Mouse (Mus musculus) urinary bladder, adult 2 months (tissue): Measurements from ENCODE around the gene Dbh. TPM values are rescaled to one million over a fixed set of nuclear protein-coding genes. Genes with fewer than 3 reads are reported as not detected.

ENCODE experiments used
- DNase-seq: peaks from one replicate; pipeline ENCODE4 v3.0.0; 2022; ENCODE audit warnings: low spot score
- polyA plus RNA-seq: library from polyadenylated mRNA; depleted of rRNA; stranded (reverse); fragments of >200 nt; gene quantifications from 2 replicates; pipeline ENCODE4 v1.2.3, GENCODE M21; 2012; rRNA removed

The Dbh gene
- 0.38 and 0.44 TPM in 2 replicates for polyA plus RNA-seq

DNA sequence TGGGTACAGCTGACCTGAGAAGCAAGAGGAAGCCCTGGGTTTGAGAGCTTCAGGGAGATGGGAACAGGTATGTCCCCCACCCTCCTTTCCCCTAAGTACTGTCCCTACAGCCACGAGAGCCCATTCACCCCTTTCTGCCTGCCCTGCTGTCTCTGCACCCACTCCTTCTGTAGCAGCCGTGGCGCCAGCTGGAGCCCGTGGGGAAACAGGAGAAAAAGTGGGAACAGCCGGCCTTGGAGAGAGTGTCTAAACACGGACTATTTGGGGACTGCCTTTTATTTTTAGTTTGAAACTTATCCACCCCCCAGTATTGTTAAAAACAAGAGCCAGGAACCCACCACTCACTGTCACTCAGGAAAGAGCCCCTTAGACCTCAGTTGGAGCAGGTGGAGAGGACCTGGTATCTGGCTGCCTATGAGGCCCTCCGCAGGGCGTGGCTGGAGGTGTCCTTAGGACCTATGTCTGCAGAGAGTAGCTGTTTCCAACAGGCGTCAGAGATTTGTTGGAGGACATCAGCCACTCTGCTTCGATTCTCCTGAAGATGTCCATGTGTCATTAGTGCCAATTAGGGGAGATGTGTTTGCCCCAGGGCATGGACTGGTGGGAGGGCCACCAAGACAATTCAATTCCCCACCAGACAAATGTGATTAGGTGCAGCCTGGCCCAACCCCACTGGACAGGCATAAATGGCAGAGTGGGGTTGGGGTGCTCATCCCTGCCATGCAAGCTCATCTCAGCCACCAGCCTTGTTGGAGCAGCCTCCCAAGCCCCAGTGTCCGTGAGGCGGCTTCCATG lies at the start of gene Dbh:
Dbh (plus strand) TSS at position 438 of the 795 bp plus-strand sequence.
- no peak for DNase-seq

DNA sequence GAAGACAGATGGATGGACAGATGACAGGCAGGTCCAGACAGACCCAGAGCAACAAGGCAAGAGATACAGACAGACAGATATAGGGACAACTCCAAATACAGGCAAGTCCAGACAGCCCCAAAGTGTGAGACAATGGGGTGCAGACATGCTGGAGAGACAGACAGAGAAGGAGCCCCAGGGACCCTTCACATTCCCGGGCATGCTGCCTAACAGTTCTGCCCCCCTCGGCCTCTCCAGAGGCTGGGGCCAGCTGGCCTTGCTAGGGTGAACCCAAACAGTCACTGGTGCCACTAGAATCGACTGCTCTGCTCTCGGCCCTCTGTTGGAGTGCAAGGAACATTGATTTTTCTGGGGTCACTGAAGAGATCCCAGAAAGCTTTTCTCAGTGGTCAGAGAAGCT lies 46.6 kb upstream of the Dbh start:
- DNase-seq = no peak

DNA sequence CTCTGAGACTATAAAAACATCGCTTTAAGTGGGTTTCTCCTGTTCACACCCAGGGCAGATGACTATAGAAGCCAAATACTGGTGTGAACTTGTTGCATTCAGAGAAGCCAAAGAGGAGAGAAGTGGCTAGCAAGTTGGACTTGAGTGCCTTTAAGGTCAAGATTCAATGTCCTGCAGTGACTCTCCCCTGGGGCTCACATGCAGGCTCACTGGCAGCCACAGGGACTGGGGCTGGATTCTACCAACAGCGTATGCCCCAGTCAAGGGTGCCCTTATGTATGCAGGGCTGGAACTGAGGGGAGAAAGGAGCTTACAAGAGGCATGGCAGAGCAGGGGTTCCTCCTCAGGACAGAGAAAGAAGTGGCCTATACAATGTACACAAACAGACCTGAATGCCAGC lies 45.3 kb upstream of the Dbh start:
- DNase-seq = no peak

DNA sequence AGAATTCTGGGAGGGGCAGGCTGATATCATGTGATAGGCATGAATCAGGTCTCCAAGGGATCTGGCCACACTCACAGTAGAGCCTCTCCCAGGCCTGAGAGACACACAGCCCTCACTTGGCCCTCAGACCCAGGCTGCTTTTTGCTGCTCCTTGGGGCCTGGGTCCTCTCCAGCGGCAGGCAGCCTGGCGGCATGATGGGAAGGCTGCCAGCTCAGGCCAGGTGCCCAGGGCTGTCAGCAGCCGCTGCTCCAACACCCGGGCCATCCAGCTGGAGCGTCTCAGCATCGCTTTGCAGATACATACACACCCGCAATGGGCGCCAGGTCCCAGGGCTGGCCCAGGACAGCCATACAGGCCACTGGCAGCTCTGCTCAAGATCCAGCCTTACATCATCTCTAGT lies 44.8 kb upstream of the Dbh start:
- DNase-seq = no peak

DNA sequence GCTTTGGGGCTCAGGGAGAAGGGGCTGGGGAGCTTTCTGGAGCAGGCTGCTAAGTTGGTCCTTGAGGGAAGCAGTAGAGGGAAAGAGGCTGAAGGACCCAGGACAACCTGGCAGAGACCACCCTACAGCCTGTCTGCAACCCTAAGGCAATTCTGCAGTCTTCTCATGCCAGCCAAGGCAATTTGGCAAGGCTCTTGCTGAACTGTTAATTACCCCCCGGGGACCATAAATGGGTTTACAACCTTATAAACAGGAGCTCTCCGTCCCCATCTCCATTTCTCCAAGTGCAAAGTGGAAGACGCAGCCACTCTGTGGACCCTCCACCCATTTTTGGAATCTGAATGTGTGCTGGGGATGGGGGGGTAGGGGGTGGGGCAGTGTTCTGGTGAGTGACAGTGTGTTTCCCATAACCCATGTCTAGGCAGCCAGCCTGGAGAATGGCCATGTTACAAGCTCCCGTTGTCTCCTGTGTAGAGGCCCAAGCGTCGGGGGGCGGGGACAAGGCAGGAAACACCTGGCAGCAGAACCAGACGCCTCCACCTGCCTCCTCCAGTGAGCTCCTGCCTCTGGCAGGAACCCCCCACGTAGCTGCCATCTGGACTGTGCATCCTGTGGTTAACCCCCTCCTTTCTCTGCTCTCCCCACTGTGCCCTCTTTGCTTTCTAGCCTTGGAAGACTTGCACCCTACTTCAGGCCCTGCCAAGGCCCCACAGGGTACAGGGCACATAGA lies 43.2 kb upstream of the Dbh start:
- DNase-seq = no peak

DNA sequence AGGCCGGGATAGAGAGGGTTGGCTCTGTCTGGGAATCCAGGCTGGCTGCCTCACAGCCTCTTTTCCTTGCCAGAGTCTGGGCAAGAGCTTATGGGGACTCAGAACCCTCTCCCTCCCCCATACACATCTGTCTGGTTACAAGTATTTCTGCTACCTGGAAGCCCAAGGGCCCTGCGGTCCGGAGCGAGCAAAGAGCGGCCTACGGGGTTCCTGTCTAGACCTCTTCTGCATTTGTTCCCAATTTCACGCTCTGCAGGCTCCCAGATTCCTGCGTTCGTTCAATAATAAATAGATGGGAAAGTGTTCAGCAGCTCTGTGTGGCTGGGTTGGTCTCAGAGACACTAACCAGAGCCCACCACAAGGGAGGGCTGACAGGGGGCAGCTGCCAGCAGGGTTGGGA lies 42.5 kb upstream of the Dbh start:
- no peak for DNase-seq

DNA sequence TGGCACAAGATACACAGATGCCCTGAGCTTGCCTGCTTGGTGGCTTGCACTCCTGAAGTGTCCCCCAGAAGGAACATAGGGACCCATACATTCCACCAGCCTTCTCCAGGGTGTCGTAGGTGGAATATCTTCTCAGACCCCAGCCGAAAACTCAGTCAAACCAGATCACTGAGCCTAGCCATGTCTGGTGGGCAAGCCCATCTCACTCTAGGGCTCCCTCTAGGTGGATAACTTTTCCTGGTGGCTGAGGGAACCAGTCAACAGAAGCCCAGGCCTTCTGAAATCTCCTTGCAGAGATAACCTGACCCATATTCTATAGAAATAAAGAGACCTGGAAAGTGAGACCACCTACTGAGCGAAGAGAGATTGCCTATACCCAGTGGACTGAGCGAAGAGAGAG lies 41.9 kb upstream of the Dbh start:
- no peak for DNase-seq

DNA sequence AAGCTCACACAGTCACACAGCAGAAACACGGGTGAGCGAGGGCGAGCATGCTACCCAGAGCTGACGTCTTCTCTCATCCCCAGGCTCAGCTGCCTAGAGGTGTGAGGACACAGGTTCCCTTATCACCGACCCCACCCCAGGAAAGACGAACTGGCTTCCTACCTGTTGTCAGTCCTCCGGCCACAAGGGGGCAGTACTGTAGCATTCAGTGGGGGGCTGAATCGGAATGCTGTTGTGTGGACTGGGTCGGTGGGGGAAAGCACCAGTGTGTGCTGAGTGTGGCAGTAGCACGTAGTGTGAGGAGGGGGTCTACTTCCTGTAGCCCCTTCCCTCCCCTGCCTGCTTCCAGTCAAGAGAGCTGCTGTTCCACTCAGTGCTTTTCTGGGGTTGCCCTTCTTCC lies 39.1 kb upstream of the Dbh start:
- peak; percentile 54 for DNase-seq

DNA sequence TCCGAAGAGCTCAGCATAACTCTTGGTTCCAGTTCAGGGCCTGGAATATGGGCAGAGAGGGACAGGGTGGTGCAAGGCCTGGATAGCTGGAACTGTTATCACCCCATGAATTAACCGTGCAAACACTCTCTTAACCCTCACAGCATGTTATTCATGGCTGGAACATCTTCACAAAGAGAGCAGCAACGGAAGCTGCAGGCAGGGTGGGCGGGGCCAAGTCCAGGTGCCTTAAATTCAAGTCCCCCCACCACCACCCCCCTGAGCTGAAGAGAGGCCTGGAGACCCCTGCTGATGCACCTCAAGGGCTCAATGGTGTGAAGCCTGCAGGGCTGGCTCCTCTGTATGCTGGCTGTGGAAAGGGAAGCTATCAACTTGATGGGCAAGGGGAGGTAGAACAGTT lies 38.5 kb upstream of the Dbh start:
- DNase-seq = no peak

DNA sequence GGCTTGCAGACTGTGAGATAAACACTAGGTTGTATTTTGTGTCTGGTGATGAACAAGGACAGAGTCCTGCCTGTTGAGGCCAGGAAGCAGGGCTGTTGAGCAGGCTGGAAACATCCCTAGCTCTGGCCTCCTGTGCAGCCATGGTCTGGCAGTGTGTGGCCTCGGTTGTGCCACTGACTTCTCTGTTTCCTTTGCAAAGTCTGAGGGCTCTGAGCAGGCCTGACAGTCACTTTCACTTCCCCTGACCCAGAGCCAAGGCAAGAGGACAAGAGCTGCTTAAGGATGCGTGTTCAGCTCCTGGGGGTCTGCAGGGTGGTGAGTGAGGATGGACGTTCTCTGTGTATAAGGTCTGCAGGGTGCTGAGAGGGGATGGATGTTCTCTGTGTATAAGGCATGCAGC lies 36.0 kb upstream of the Dbh start:
- no peak for DNase-seq

DNA sequence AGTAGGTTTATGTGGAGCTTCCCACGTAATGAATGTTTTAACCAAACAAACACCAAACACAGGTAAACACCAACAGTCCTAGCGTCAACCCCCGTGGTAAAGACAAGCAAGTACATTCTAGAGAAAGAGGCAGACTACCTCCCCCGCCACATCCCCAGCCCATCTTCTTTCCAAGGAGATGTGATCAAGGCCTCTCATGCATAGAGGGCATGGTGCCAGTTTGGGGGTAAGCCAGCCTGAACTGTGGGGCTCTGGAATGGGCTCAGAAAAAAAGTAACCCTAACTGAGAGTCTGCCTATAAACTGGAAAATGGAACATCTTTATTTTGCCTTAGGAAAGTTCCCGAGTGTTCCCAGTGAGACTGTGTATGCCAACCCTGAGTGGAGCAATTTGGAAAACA lies 29.1 kb upstream of the Dbh start:
- no peak for DNase-seq

DNA sequence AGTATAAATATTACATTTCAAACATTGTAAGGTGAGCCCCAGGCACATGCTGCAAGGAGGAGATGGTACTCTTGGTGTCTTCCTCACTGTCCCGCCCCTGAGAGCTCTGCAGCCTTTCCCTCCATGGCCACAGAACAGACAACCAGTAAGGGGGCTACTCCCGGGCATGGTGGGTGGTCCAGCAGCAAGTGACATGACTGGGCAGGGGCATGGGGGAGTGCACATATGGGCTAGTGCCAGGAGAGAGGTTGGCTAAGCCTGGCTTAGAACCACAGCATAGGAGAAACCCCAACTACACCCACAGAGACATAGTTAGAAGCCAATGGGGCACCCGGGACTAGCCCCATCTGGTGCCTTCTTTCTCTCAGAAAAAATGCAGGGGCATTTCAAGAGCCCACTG lies 28.7 kb upstream of the Dbh start:
- DNase-seq = no peak

DNA sequence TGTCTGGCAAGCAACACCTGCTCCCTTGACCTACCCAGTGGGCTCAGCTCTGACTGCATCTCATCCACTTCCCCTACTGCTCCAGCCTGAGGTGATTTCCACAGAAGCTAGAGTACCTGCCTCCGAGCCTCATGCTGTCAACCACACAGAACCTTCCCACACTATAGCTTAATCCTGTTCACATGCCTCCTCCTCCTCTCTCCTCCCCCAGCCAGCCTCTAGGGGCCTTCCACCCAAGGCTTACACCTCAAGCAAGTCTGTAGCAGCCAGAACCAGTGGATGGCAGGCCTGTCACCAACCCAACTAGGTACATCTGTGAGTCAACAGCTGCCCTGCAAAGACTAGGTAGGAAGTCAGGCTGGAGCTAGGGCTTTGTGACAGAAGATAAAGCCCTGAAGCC lies 28.2 kb upstream of the Dbh start:
- no peak for DNase-seq

DNA sequence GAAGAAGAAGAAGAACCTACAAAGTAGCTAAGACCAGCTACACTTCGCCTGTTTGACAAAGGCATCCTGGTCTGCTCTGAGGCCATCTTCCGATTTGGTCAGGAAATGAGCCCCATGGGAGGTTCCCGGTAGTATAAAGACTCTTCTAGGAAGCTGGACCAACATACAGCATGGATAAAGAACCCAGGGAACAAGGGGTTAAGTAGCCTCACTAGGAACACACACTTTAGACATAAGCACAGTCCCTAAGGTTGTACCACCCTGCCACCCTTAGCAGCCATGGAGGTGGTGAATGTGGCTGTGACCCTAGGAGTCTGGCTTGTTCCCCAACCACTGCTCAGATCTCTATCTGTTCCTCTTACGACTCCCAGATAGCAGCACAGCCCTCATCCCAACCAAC lies 26.7 kb upstream of the Dbh start:
- no peak for DNase-seq

DNA sequence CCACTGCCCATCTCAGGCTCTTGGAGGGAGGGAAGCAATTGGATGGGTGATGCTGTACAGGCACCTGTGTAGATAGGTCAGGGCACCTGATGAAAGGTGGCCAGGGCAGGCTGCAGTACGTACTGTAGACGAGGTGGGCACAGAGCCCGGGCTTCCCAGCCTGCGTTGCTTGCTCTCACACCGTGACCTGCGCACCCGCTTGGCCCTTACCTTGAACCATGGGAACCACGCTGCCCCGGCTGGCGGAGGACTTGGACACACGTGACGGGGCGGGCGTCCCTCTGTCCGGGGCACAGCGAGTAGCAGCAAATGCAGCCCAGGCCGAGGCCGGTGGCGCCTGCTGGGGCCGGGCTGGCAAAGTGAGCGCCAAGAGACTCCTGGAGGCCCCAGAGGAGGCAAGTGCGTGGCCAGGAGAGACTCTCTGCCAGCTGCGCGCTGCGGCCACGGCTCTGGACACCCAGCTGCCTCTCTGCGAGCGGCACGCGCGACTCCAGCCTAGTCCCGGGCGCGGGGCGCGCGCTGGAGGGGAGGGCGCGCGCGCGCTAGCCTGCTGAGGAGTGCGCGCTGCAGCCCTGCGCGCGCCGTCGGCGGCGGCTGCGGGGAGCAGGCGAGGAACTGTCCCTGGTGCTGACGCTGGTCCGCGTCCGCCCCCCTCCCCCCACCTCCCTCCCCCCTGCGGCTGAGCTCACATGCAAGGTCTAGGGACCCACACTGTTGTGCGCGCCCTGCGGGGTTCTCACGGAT lies 22.9 kb upstream of the Dbh start, which contains the start of gene Fam163b:
Fam163b (minus strand) TSS at position 542 of the 744 bp plus-strand sequence.
- no peak for DNase-seq

DNA sequence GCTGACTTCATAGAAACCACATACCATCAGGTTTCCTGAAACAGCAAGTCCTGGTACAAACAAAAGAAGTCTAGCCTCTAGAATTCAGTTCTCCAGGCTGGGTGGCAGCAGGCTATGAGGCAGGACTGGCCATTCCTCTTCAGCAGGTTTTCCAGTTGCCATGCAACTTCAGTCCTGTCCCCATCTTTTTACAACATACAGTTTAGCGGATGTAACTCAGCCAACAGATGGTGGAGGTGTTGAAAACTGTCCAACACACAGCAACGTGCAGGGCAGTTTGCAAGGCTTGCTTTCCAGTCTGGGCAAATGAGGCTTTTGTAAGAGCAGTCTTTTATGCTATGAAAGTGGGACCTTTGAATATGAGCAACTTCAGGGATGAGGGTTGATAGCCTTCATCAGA lies 20.1 kb upstream of the Dbh start:
- no peak for DNase-seq

DNA sequence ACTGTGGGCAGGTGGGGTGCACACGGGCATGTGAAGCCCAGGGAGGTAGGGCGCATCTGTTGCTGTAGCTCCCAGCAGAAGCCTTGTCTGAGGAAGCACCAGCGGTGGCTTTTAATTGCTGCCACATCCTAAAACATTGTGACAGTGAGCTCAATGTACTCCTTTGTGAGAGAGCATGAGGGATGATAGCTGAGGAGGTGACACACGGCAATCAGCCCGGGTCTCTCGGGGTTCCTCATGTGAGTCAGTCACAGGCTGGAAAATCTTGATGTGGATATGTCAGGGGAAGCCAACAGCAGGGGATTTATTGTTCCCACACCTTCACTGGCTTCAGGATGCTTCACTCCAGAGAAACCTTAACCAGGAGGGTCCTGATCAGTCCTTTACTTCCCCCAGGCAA lies 18.2 kb upstream of the Dbh start:
- DNase-seq = no peak

DNA sequence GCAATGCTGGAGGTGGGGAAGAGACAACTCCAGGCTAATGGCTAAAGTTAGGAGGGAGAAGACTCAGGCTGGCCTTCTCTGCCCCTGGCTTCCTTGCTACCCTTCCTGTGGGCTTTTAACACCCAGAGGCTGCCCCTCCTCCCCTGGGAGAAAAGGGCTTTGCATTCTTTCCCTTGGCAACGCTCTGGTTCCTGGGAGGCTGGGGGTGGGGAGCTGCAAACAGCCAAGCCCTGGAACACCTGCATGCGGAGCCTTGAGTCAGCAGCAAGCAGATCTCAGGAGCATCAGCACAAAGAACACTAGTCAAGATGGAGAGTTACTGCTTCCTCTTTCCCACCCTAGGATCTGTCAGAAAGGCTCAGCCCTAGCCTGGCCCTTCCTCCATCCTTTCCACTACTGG lies 15.6 kb upstream of the Dbh start:
- no peak for DNase-seq

DNA sequence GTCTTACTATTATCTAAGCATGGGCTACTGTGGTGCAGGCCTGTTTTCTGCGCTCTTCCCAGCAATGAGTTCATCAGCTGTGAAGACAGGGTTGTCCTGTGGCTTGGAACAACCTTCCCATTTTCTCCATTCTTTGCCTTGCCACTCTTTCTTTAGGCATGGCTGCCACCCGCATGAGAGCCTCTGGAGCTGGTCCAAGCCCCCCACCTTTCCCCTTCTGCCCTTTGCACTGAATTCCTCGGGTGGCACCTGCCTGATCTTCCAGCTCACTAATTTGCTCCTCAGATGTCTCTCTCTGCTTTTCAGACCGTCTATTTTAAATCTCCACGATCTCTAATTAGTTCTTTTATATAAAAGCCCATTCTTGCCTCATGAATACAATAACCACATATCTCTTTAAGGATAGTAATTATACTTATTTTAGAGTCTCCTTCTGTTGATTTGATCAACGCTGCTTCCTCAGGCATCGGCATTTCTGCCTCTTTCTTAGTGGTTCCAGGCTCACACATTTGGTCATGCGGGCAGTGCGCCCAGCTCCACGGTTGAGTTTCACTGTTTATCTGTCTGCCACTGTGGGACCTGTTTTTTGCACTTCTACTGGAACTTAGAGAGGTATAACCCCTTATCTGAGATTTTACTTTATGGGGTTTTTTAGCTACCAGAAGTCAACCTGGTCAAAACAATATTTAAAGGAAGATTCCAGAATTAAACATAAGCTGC lies 10.4 kb upstream of the Dbh start:
- no peak for DNase-seq

DNA sequence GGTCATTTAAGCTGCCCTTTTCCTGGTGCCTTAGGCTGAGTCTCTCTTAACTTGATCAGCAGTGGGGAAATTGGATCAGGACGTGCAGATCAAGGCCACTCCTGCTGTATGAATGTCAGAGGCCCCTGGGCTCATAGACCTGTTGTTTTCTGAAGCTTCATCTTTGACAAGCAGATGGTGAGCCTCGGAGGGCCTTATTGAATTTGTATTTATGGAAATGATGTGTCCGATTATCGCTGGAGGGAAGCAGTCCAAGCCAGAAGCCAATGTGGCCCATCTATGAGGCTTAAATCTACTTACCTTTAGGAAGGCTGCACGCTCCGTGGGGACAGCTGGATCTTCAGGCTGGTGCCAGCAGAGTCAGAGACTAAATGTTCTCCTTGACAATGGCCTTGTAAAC lies 8.4 kb upstream of the Dbh start:
- no peak for DNase-seq

DNA sequence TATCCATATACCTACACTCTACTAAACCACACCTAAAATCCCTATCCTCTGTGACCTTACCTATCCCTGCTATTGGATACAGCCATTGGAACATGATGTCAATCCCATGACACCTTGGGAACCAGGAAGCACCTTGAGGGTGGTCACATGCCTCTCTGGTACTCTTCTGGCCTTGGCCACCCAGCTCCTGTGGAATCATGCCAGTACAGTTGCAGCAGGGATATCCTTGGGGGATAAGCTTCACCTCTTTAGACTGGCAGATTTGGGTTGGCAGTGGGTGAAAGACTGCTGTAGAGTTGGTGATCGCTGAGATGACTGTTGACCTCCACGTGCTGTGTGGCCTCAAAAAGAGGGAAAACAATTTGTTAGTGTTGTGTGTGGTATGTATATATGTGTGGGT lies 3.5 kb upstream of the Dbh start:
- no peak for DNase-seq

DNA sequence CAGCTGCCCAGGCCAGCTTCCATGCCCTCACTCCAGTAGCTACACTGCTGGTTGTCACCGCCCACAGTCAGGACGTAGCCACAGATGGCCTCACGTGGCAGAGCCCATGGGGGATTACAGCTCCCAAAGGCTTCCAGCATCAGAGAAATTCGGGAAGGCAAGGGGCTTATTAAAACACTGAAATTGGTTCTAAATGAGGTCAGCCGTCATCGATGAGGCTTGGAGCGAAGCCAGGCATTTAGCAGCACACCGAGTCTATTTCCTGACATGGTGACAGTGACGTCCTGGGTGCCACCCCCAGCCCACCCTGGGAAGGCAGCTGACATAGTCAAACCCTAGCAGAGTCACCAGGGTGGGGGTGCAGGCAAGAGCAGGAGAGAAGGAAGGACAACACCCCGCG lies 2.4 kb upstream of the Dbh start:
- no peak for DNase-seq
